Mouse (Mus musculus) CH12.LX (cell line): ENCODE data around the gene Arhgef28.

Experiments
- CTCF ChIP-seq, 2 experiments: IDR thresholded peaks in 1 of 2; conservative IDR thresholded peaks in 1 of 2; 2 replicates each; pipeline ENCODE4 v1.5.1; 2011 to 2012; ENCODE audit warnings: low read depth in 2 of 2, low read length in 2 of 2, improper control_type of control experiment in 1 of 2, inconsistent platforms in 1 of 2, mild to moderate bottlenecking in 1 of 2, moderate library complexity in 1 of 2
- E2F4 ChIP-seq: IDR thresholded peaks from 2 replicates; pipeline ENCODE4 v1.6.1; 2011; ENCODE audit warnings: low read depth, low read length, improper control_type of control experiment; ENCODE audit not compliant: insufficient replicate concordance
- ELF1 ChIP-seq: IDR thresholded peaks from 2 replicates; pipeline ENCODE4 v1.6.1; 2014; ENCODE audit warnings: low read depth, mild to moderate bottlenecking, inconsistent platforms, low read length, improper control_type of control experiment
- NELFE ChIP-seq: IDR thresholded peaks from 2 replicates; pipeline ENCODE4 v1.6.1; 2011; ENCODE audit warnings: low read depth, low read length, improper control_type of control experiment
- POLR2A ChIP-seq: IDR thresholded peaks from 2 replicates; pipeline ENCODE4 v1.6.1; 2011; ENCODE audit warnings: low read depth, mild to moderate bottlenecking, improper control_type of control experiment, low read length
- TCF12 ChIP-seq: IDR thresholded peaks from 2 replicates; pipeline ENCODE4 v1.6.1; 2014; ENCODE audit warnings: low read depth, mild to moderate bottlenecking, inconsistent platforms, low read length, improper control_type of control experiment

GRCm38 (mm10) chr13:97887558-97887957, 318.7 kb downstream of the Arhgef28 start:
- TF ChIP-seq CTCF (conservative IDR thresholded peaks at IDR 0.05 in 1 of 2, IDR thresholded peaks at IDR 0.05 in 1 of 2; ENCODE audit: low read depth in 2 of 2, low read length in 2 of 2) (no peak), E2F4 (no peak), POLR2A (no peak), ELF1 (no peak), TCF12 (no peak), NELFE (no peak)
